Mouse (Mus musculus): ENCODE results near the gene Mdm2. TPM values are rescaled to one million over a fixed set of nuclear protein-coding genes. Genes with fewer than 3 reads are reported as not detected.

The Mdm2 gene
- polyA plus RNA-seq, 1 experiment: 36.0 TPM

DNA sequence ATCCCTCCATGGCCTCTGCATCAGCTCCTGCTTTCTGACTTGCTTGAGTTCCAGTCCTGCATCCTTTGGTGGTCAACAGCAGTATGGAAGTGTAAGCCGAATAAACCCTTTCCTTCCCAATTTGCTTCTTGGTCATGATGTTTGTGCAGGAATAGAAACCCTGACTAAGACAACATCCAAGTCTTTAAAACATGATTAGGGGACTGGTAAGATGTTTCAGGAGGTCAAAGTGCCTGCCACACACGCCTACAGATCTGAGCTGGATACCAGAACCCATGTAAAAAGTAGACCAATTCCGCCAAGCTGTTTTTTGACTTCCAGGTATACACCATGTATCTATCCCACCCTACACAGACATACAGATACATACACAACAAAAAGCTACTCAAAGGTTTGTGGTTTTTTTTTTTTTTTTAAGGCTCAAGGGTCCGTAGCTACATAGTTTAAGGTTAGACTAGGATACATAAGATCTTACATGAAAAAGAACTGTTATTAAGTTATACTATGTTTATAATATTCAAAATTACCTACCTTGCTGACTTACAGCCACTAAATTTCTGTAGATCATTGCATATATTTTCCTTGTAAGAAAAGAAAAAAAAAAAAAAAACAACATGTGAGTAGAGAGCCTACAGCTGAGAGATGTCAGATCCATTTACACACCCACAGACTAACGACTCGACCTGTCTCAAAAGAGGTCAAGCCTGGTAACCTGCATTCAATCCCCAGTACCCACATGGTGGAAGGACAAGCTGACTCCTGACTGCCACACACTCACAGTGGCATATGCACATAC lies 9.3 kb downstream of the Mdm2 start:
- peaks cover 68% of the 10 kb centered on the region for H3K79me3 ChIP-seq (ENCODE audit: low read depth)
- no peak overlapping the region for H3ac ChIP-seq (ENCODE audit: control insufficient read depth, insufficient read length, low read depth)
- H3K4me3 ChIP-seq (ENCODE audit: insufficient read depth, poor library complexity, severe bottlenecking): no peak overlapping the region
- peaks cover 99% of the 10 kb centered on the region for H3K36me3 ChIP-seq (ENCODE audit: control insufficient read depth, insufficient read depth)
- peaks cover 92% of the 10 kb centered on the region for H3K79me2 ChIP-seq (ENCODE audit: control insufficient read depth, insufficient read depth)
- no peak for TF ChIP-seq MYOG (IDR thresholded peaks at IDR 0.05; ENCODE audit: control insufficient read depth, extremely low read depth, insufficient read length)
- TF ChIP-seq MAX (IDR thresholded peaks at IDR 0.05): no peak
- no peak for TF ChIP-seq CEBPB (IDR thresholded peaks at IDR 0.05; ENCODE audit: low read depth)
- no peak for TF ChIP-seq CTCF (IDR thresholded peaks at IDR 0.05; ENCODE audit: control insufficient read depth, insufficient read depth, insufficient read length)
- no peak for TF ChIP-seq FOSL1 (IDR thresholded peaks at IDR 0.05; ENCODE audit: insufficient read depth, low read length, poor library complexity, severe bottlenecking)
- no peak for TF ChIP-seq USF1 (IDR thresholded peaks at IDR 0.05; ENCODE audit: low read depth)
- no peak for TF ChIP-seq MYOD1 (IDR thresholded peaks at IDR 0.05; ENCODE audit: control insufficient read depth, insufficient read length, low read depth)
- no peaks in the 10 kb centered on the region for H3K27me3 ChIP-seq (ENCODE audit: control insufficient read depth, insufficient read depth, insufficient read length)

DNA sequence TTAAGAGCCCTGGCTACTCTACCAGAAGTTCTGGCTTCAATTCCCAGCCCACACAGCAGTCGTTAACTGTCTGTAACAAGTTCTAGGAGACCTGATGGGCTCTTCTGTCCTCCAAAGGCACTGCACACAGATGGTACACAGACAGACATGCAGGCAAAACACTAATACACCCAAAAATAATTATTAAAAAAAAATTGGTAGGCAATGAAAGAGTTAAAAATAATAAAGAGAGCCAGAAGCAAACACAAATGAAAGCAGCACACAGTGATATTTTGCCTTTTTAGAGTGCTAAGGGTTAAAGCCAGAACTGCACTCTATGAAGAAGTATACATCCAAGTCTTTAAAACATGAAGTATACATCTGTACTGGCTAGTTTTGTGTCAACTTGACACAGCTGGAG lies 10.1 kb downstream of the Mdm2 start:
- TF ChIP-seq CEBPB (IDR thresholded peaks at IDR 0.05; ENCODE audit: low read depth) (no peak), MYOD1 (IDR thresholded peaks at IDR 0.05; ENCODE audit: control insufficient read depth, insufficient read length, low read depth) (no peak), CTCF (IDR thresholded peaks at IDR 0.05; ENCODE audit: control insufficient read depth, insufficient read depth, insufficient read length) (no peak), MAX (IDR thresholded peaks at IDR 0.05) (no peak), USF1 (IDR thresholded peaks at IDR 0.05; ENCODE audit: low read depth) (no peak), FOSL1 (IDR thresholded peaks at IDR 0.05; ENCODE audit: insufficient read depth, low read length, poor library complexity, severe bottlenecking) (no peak), MYOG (IDR thresholded peaks at IDR 0.05; ENCODE audit: control insufficient read depth, extremely low read depth, insufficient read length) (no peak)
- H3K4me3 ChIP-seq (ENCODE audit: insufficient read depth, poor library complexity, severe bottlenecking): no peak overlapping the region
- H3K36me3 ChIP-seq (ENCODE audit: control insufficient read depth, insufficient read depth): peaks cover 99% of the 10 kb centered on the region
- H3K27me3 ChIP-seq (ENCODE audit: control insufficient read depth, insufficient read depth, insufficient read length): no peaks in the 10 kb centered on the region
- no peak overlapping the region for H3ac ChIP-seq (ENCODE audit: control insufficient read depth, insufficient read length, low read depth)
- H3K79me3 ChIP-seq (ENCODE audit: low read depth): peaks cover 60% of the 10 kb centered on the region
- H3K79me2 ChIP-seq (ENCODE audit: control insufficient read depth, insufficient read depth): peaks cover 86% of the 10 kb centered on the region

DNA sequence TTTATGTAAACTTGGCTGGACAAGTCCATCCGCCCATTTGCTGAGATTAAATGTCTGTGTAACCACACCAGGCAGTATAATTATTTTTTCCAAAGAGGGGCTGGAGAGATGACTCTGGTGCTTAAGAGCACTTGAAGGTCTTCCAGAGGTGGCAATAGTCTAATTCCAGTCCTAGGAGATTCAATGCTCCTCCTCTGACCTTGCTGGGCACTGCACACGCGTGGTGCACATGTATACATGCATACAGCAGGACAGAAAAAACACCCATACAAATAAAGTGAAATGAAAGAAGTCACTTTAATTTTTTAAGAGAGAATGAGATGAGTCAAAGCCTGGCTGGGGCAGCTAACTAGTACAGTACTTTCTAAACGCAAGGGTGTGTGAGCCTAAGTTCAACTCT lies 10.6 kb downstream of the Mdm2 start:
- Histone ChIP-seq H3K27me3 (ENCODE audit: control insufficient read depth, insufficient read depth, insufficient read length) (no peaks in the 10 kb centered on the region), H3K79me3 (ENCODE audit: low read depth) (peaks cover 59% of the 10 kb centered on the region), H3ac (ENCODE audit: control insufficient read depth, insufficient read length, low read depth) (no peak overlapping the region), H3K36me3 (ENCODE audit: control insufficient read depth, insufficient read depth) (peaks cover 99% of the 10 kb centered on the region), H3K4me3 (ENCODE audit: insufficient read depth, poor library complexity, severe bottlenecking) (no peak overlapping the region), H3K79me2 (ENCODE audit: control insufficient read depth, insufficient read depth) (peaks cover 86% of the 10 kb centered on the region)
- TF ChIP-seq MAX (IDR thresholded peaks at IDR 0.05) (no peak), MYOD1 (IDR thresholded peaks at IDR 0.05; ENCODE audit: control insufficient read depth, insufficient read length, low read depth) (no peak), FOSL1 (IDR thresholded peaks at IDR 0.05; ENCODE audit: insufficient read depth, low read length, poor library complexity, severe bottlenecking) (no peak), CEBPB (IDR thresholded peaks at IDR 0.05; ENCODE audit: low read depth) (no peak), MYOG (IDR thresholded peaks at IDR 0.05; ENCODE audit: control insufficient read depth, extremely low read depth, insufficient read length) (no peak), CTCF (IDR thresholded peaks at IDR 0.05; ENCODE audit: control insufficient read depth, insufficient read depth, insufficient read length) (no peak), USF1 (IDR thresholded peaks at IDR 0.05; ENCODE audit: low read depth) (no peak)

DNA sequence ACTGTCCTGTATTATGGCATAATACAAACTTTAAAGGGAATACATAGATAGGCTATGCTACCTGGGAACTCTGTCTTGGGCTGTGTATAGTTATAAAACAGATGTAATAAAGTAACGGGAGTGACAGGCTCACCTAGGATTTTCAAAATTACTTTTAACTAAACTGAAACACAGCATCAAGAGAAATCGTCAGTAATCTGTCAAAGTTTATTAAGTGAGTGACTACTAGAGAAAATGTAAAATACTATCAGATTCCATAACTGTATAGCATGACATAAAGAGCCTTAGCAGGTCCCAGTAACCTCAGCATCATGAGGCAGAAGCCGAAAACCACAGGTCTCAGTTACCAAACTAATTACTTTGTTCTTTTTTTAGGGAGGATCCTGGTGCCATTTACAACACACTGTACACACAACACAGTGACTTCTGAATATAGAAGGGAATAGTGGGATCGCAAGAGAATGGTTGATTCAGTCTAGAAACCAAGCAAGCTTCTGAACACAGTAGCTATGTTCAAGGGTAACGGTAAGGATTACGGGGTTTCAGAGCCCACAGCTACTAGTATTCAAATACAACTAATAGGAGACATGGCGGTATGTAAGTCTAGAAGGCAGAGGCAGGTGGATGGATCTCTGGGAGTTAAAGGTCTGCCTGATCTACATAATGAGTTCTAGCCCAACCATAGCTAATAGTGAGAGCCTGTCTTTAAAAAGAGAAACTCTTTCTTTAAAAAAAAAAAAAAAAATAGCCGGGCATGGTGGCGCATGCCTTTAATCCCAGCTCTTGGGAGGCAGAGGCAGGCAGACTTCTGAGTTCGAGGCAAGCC lies 12.0 kb downstream of the Mdm2 start:
- peaks cover 99% of the 10 kb centered on the region for H3K36me3 ChIP-seq (ENCODE audit: control insufficient read depth, insufficient read depth)
- no peak overlapping the region for H3ac ChIP-seq (ENCODE audit: control insufficient read depth, insufficient read length, low read depth)
- H3K79me3 ChIP-seq (ENCODE audit: low read depth): peaks cover 50% of the 10 kb centered on the region
- no peak overlapping the region for H3K4me3 ChIP-seq (ENCODE audit: insufficient read depth, poor library complexity, severe bottlenecking)
- H3K79me2 ChIP-seq (ENCODE audit: control insufficient read depth, insufficient read depth): peaks cover 84% of the 10 kb centered on the region
- no peaks in the 10 kb centered on the region for H3K27me3 ChIP-seq (ENCODE audit: control insufficient read depth, insufficient read depth, insufficient read length)
- TF ChIP-seq MYOD1 (IDR thresholded peaks at IDR 0.05; ENCODE audit: control insufficient read depth, insufficient read length, low read depth) (no peak), FOSL1 (IDR thresholded peaks at IDR 0.05; ENCODE audit: insufficient read depth, low read length, poor library complexity, severe bottlenecking) (no peak), MYOG (IDR thresholded peaks at IDR 0.05; ENCODE audit: control insufficient read depth, extremely low read depth, insufficient read length) (no peak), CEBPB (IDR thresholded peaks at IDR 0.05; ENCODE audit: low read depth) (no peak), CTCF (IDR thresholded peaks at IDR 0.05; ENCODE audit: control insufficient read depth, insufficient read depth, insufficient read length) (no peak), USF1 (IDR thresholded peaks at IDR 0.05; ENCODE audit: low read depth) (no peak), MAX (IDR thresholded peaks at IDR 0.05) (no peak)

DNA sequence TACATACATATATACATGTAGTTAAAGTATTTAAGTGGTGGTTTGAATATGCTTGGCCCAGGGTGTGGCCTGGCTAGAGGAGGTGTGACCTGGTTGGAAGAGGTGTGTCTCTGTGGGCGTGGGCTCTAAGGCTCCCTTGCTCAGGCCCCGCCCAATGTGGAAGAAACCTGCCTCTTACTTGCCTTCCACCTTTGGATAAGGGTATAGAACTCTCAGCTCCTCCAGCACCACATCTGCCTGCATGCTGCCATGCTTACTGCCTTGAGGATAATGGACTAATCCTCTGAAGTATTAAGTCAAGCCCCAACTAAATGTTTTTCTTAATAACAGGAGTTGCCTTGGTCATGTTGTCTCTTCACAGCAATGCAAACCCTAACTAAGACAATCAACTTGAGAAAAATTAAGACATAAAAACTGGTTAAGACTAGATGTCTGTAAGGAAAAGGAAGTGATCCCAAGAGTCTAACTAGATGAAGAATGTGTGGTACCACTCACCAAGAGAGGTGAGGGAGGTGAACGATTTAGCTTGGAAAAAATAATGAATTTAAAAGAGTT lies 12.9 kb downstream of the Mdm2 start:
- Histone ChIP-seq H3K4me3 (ENCODE audit: insufficient read depth, poor library complexity, severe bottlenecking) (no peak overlapping the region), H3K27me3 (ENCODE audit: control insufficient read depth, insufficient read depth, insufficient read length) (no peaks in the 10 kb centered on the region), H3K79me2 (ENCODE audit: control insufficient read depth, insufficient read depth) (peaks cover 81% of the 10 kb centered on the region), H3K36me3 (ENCODE audit: control insufficient read depth, insufficient read depth) (peaks cover 98% of the 10 kb centered on the region), H3ac (ENCODE audit: control insufficient read depth, insufficient read length, low read depth) (no peak overlapping the region), H3K79me3 (ENCODE audit: low read depth) (peaks cover 47% of the 10 kb centered on the region)
- TF ChIP-seq CEBPB (IDR thresholded peaks at IDR 0.05; ENCODE audit: low read depth) (no peak), CTCF (IDR thresholded peaks at IDR 0.05; ENCODE audit: control insufficient read depth, insufficient read depth, insufficient read length) (no peak), MYOG (IDR thresholded peaks at IDR 0.05; ENCODE audit: control insufficient read depth, extremely low read depth, insufficient read length) (no peak), USF1 (IDR thresholded peaks at IDR 0.05; ENCODE audit: low read depth) (no peak), MYOD1 (IDR thresholded peaks at IDR 0.05; ENCODE audit: control insufficient read depth, insufficient read length, low read depth) (no peak), FOSL1 (IDR thresholded peaks at IDR 0.05; ENCODE audit: insufficient read depth, low read length, poor library complexity, severe bottlenecking) (no peak), MAX (IDR thresholded peaks at IDR 0.05) (no peak)

Data from C2C12 (cell line).